Mouse (Mus musculus) liver, embryonic 16.5 days (tissue): ENCODE data around the gene Gucd1. TPM values are rescaled to one million over a fixed set of nuclear protein-coding genes. Genes with fewer than 3 reads are reported as not detected.

Source experiments
- ATAC-seq: fragments of 200-750 bp; cut with Nextera tagmentation; 2 replicates; pipeline ENCODE4 v1.8.0; 2017; ENCODE audit warnings: low read depth, mild to moderate bottlenecking, moderate number of reproducible peaks, moderate library complexity
- H3K27ac ChIP-seq: fragments of 300-500 bp; sonication (generic); 2 replicates; pipeline ENCODE4 v1.5.1; 2014; ENCODE audit warnings: mild to moderate bottlenecking, low read length
- H3K27me3 ChIP-seq: fragments of 300-500 bp; sonication (generic); 2 replicates; pipeline ENCODE4 v1.6.1; 2014; ENCODE audit warnings: low read depth, low read length, mixed read lengths; ENCODE audit not compliant: control insufficient read depth, insufficient read depth
- H3K36me3 ChIP-seq: fragments of 300-500 bp; sonication (generic); 2 replicates; pipeline ENCODE4 v1.6.1; 2014; ENCODE audit warnings: mild to moderate bottlenecking; ENCODE audit not compliant: control insufficient read depth, insufficient read depth
- H3K4me1 ChIP-seq: fragments of 300-500 bp; sonication (generic); 2 replicates; pipeline ENCODE4 v1.6.1; 2014; ENCODE audit warnings: low read depth, low read length, mixed read lengths; ENCODE audit not compliant: control insufficient read depth
- H3K4me2 ChIP-seq: fragments of 300-500 bp; sonication (generic); 2 replicates; pipeline ENCODE4 v1.6.1; 2014; ENCODE audit warnings: low read depth, low read length, mixed read lengths
- H3K4me3 ChIP-seq: fragments of 300-500 bp; sonication (generic); 2 replicates; pipeline ENCODE4 v1.5.1; 2014; ENCODE audit warnings: low read depth, mild to moderate bottlenecking, low read length
- H3K9ac ChIP-seq: fragments of 300-500 bp; sonication (generic); 2 replicates; pipeline ENCODE4 v1.6.1; 2014; ENCODE audit warnings: low read depth, low read length
- H3K9me3 ChIP-seq: fragments of 300-500 bp; sonication (generic); replicated peaks from 2 replicates; pipeline ENCODE4 v1.6.1; 2016; ENCODE audit warnings: low read length; ENCODE audit not compliant: control insufficient read depth
- WGBS: fragments of 180-500 bp; shearing (Covaris S2); extraction: QIAGEN DNeasy Blood & Tissue Kit; methylation state at CpG from one replicate; pipeline ENCODE4 v1.1.7; 2014; ENCODE audit not compliant: insufficient replicate concordance; 5-methylcytosine and 5-hydroxymethylcytosine counted together
- polyA plus RNA-seq: library from polyadenylated mRNA; unstranded; fragments of >200 nt; fragmentation: Nextera tagmentation; extraction: Ambion mirVana; gene quantifications from 2 replicates; pipeline ENCODE4 v1.2.1, GENCODE M21; 2015

Gucd1 gene
- polyA plus RNA-seq, 1 experiment from 2014 or later = 69.3 TPM

DNA sequence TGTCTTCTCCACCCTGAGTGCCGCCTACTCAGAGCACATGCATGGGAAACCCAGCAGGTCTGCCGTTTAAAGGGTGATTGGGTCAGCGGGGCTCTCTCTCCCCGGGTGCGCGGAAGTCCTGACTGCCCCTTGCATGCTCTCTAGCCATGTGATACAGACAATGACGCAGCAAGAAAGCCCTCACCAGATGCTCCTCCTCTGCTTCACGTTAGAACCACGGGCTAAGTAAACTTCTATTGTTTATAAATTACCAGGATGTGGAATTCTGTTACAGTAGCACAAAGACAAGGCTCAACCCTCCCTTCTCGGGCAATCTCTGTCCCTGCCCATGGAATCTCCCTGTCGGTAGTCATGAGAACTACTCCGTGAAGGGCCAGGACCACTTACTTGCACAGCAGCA, 33.4 kb upstream of the Gucd1 start:
- no peaks in the 10 kb centered on the region; the same call in 1 of the 2 replicates for H3K4me1 ChIP-seq
- no peak overlapping the region for H3K4me2 ChIP-seq
- H3K4me3 ChIP-seq = no peak overlapping the region
- no peak overlapping the region for H3K9ac ChIP-seq
- no peak overlapping the region for H3K27ac ChIP-seq
- no peaks in the 10 kb centered on the region for H3K27me3 ChIP-seq
- 22% methylated on average over 12 of the region's 12 CpGs for WGBS
- no peaks in the 10 kb centered on the region for H3K36me3 ChIP-seq
- no peak; the same call in 1 of the 2 replicates for ATAC-seq
- no peaks in the 10 kb centered on the region for H3K9me3 ChIP-seq

DNA sequence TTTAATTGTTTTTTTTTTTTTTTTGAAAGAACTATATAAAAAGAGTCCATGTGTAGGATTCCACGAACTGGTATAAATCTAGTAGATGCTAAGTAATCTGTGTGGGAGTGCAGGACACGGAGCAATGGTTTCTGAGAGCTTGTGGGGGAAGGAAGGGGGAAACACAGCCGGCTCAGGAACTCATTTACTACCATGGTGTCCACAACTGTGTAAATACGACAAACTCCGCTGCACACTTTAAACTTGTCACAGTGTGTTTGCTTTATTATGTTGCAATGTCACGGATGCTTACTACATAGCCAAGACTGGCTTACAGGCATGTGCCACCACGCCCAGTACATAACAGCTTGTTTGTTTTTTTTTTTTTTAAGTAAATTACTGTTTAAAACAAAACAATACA, 32.1 kb upstream of the Gucd1 start:
- peak; percentile 80 for ATAC-seq
- no peak overlapping the region for H3K9ac ChIP-seq
- no peaks in the 10 kb centered on the region for H3K36me3 ChIP-seq
- no peak overlapping the region for H3K27ac ChIP-seq
- H3K4me3 ChIP-seq = no peak overlapping the region
- H3K27me3 ChIP-seq = no peaks in the 10 kb centered on the region
- WGBS = 47% methylated on average over 7 of the region's 7 CpGs
- no peak overlapping the region for H3K4me2 ChIP-seq
- H3K4me1 ChIP-seq = no peaks in the 10 kb centered on the region; the same call in 1 of the 2 replicates
- H3K9me3 ChIP-seq = no peaks in the 10 kb centered on the region; the same call in 1 of the 2 replicates

DNA sequence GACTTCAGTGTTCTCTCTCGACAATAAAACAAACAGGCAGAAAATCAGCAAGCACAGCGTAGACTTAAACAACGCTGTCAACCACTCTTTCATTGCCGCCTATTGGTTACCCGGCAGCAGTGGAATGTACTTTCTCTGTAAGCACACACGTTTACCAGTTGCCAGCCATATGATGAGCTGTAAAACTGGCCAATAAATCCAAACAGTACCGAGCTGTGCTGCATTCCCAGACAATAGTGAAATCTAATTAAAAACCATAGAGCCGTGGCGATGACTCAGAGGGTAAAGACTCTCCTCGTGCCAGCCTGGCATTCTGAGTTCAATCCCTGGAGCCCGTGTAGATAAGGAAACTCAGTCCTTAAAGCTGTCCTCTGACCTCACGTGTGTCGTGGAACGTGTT, 30.7 kb upstream of the Gucd1 start:
- no peak overlapping the region for H3K9ac ChIP-seq
- no peaks in the 10 kb centered on the region; the same call in 1 of the 2 replicates for H3K9me3 ChIP-seq
- no peak overlapping the region for H3K4me2 ChIP-seq
- no peak overlapping the region for H3K27ac ChIP-seq
- no peak overlapping the region for H3K4me3 ChIP-seq
- H3K27me3 ChIP-seq = no peaks in the 10 kb centered on the region
- 58% methylated on average over 14 of the region's 14 CpGs for WGBS
- no peak; the same call in 1 of the 2 replicates for ATAC-seq
- no peaks in the 10 kb centered on the region for H3K36me3 ChIP-seq
- no peaks in the 10 kb centered on the region; the same call in 1 of the 2 replicates for H3K4me1 ChIP-seq

DNA sequence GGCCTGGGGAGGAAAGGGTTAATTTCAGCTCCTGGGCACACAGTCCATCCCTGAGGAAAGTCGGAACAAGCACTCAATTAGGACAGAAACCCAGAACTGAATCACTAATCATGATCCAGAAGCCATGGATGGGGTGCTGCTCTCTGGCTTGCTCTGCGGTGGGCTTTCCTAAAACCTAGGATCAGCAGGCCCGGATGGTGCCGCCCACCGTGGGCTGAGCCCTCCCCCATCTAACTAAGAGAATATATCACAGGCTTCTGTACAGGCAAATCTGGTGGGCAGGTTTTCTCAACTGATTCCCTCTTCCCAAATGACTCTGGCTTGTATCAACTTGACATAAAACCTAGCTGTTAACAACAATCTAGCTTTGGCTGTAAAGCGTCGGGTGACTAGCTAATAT, 30.1 kb upstream of the Gucd1 start:
- H3K4me2 ChIP-seq = no peak overlapping the region
- H3K27me3 ChIP-seq = no peaks in the 10 kb centered on the region
- H3K9me3 ChIP-seq = no peaks in the 10 kb centered on the region; the same call in 1 of the 2 replicates
- no peaks in the 10 kb centered on the region; the same call in 1 of the 2 replicates for H3K4me1 ChIP-seq
- no peak overlapping the region for H3K4me3 ChIP-seq
- WGBS = 69% methylated on average over 7 of the region's 7 CpGs
- H3K27ac ChIP-seq = no peak overlapping the region
- no peak for ATAC-seq
- H3K9ac ChIP-seq = no peak overlapping the region
- H3K36me3 ChIP-seq = no peaks in the 10 kb centered on the region

DNA sequence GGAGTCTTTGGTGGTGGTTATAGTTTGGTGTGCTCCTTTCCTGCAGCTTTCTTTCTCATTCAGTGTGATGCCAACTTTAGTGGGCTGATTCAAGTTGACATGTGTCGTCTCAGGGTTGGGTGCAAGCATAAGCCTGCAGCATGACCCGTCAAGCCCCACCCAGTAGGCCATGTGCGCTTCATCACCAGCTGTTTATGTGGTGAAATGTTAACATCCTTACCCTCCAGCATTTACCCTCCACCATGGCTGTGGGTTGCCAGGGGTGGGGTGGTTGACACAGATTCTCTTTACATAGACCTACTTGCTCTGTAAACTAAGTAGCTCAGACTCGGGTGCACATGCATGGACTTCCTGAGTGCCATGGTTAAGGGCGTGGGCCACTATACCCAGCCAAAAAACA, 18.4 kb upstream of the Gucd1 start:
- Histone ChIP-seq H3K4me1 (no peaks in the 10 kb centered on the region; the same call in 1 of the 2 replicates), H3K9me3 (no peaks in the 10 kb centered on the region), H3K9ac (no peak overlapping the region), H3K27me3 (no peaks in the 10 kb centered on the region), H3K27ac (no peak overlapping the region), H3K36me3 (peaks cover 28% of the 10 kb centered on the region), H3K4me3 (no peak overlapping the region), H3K4me2 (no peak overlapping the region)
- WGBS = 73% methylated on average over 5 of the region's 5 CpGs
- ATAC-seq = no peak

DNA sequence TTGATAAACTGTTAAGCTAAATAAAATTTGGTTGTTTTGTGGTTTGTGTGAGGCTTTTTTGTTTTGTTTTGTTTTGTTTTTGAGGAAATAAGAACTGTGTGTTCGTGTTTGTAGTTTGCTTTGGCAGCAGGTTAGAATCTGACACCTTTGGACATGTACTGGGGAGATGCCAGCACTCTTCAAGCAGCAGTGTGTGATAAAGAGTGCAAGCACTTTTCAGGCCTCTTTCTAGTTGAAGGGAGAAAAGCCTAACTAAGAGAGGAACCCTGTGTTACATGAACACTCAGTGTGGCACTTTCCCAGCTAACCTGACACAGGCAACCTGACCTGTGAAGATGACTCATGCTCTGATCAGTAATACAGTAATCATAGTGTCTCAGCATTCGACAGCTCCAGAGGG, 17.7 kb upstream of the Gucd1 start:
- H3K4me1 ChIP-seq = no peaks in the 10 kb centered on the region; the same call in 1 of the 2 replicates
- no peaks in the 10 kb centered on the region for H3K27me3 ChIP-seq
- H3K4me2 ChIP-seq = no peak overlapping the region
- no peak for ATAC-seq
- no peak overlapping the region for H3K4me3 ChIP-seq
- no peaks in the 10 kb centered on the region for H3K9me3 ChIP-seq
- WGBS = 82% methylated on average over 2 of the region's 2 CpGs
- no peak overlapping the region for H3K27ac ChIP-seq
- H3K9ac ChIP-seq = no peak overlapping the region
- peaks cover 28% of the 10 kb centered on the region for H3K36me3 ChIP-seq

DNA sequence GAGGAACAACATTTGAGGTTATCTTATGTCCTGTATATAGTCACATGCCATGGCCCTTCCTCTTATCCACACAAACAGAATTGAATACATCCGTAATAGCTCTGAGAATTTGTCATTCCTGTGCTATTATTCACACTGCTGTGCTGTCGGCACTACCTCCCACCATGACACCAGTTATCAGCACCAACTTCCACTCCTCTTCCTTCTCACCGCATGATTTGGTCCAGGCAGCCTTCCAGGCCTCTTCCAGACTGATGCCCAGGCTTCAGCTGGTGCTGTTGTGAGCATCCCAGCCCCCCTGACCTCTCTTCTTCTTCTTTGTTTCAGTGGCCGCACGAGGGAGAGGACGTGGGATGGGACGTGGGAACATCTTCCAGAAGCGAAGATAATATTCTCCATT, 17.2 kb upstream of the Gucd1 start:
- Histone ChIP-seq H3K27ac (no peak overlapping the region), H3K27me3 (no peaks in the 10 kb centered on the region)

DNA sequence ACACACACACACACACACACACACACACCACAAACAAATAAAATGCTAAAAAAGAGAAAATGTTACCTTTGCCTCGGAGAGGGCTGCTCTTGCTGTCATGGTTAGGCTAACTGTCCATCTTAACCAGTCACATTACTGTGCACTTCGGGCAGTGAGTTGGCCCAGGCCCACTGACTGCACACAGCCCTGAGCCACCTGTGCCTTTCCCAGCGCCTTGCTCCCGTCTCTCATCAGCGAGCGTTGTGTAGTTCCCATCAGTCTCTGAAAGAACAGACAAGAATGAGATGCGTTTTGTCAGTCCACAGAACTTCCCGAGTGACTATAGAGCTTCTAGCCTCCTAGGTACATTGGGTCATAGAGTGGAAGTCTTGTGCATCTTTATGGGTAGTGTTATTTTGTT, 16.4 kb upstream of the Gucd1 start:
- no peaks in the 10 kb centered on the region for H3K27me3 ChIP-seq
- H3K9me3 ChIP-seq = no peaks in the 10 kb centered on the region
- H3K36me3 ChIP-seq = peaks cover 28% of the 10 kb centered on the region
- no peak overlapping the region for H3K27ac ChIP-seq
- H3K9ac ChIP-seq = no peak overlapping the region
- no peaks in the 10 kb centered on the region; the same call in 1 of the 2 replicates for H3K4me1 ChIP-seq
- ATAC-seq = no peak
- H3K4me3 ChIP-seq = no peak overlapping the region
- WGBS = 85% methylated on average over 8 of the region's 8 CpGs
- H3K4me2 ChIP-seq = no peak overlapping the region

More for the DNA sequence above, 17.2 kb upstream of the Gucd1 start:
- H3K9ac ChIP-seq = no peak overlapping the region
- no peak overlapping the region for H3K4me2 ChIP-seq
- H3K4me1 ChIP-seq = no peaks in the 10 kb centered on the region; the same call in 1 of the 2 replicates
- H3K4me3 ChIP-seq = no peak overlapping the region
- WGBS = 79% methylated on average over 8 of the region's 8 CpGs
- H3K9me3 ChIP-seq = no peaks in the 10 kb centered on the region
- peak; percentile 48 for ATAC-seq
- H3K36me3 ChIP-seq = peaks cover 28% of the 10 kb centered on the region

DNA sequence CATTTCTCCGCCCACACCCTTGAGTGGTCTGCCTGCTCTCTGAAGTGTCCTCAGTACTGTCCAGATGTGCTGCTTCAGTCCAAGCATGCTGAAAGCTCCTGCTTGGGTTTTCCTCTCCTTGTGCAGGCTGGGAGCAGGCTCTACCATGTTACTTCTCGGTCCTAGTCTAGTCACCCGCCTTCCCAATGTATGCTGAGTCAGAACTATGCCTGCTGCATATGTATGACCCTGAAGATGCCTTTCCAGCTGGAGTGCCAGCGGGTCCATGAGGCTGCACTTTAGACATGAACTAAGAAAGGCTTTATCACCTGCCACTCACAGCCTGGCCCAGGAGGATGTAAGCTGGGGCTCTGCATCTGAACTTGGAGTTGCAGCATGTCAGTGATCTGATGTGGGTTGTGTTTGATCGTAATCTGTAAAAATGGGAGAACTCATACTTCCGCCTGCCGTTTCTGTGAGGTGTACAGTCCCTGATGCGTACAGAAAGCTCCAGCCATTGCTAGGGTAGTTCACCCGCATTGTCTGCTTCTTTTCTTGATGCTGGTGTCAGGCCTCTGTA, 13.8 kb upstream of the Gucd1 start:
- Histone ChIP-seq H3K27ac (no peak overlapping the region), H3K9me3 (no peaks in the 10 kb centered on the region), H3K9ac (no peak overlapping the region), H3K27me3 (no peaks in the 10 kb centered on the region), H3K4me1 (no peaks in the 10 kb centered on the region; the same call in 1 of the 2 replicates), H3K36me3 (peaks cover 28% of the 10 kb centered on the region), H3K4me3 (no peak overlapping the region), H3K4me2 (no peak overlapping the region)
- WGBS = 70% methylated on average over 9 of the region's 9 CpGs
- no peak for ATAC-seq
